Mouse (Mus musculus): ENCODE measurements around the gene Cyren. TPM values are rescaled to one million over a fixed set of nuclear protein-coding genes. Genes with fewer than 3 reads are reported as not detected.

Cyren gene
- polyA plus RNA-seq, 1 experiment from 2014 or later, result 5.7 TPM

GRCm38 (mm10) chr6:34910371-34911219 lies 32.7 kb upstream of the Cyren start, which contains the start of gene Wdr91:
Wdr91 (minus strand) TSS chr6:34910876.
- under 1% methylated on average over 64 of the region's 64 CpGs for WGBS (ENCODE audit: insufficient replicate concordance)
- H3K4me1 ChIP-seq (ENCODE audit: control insufficient read depth, low read depth, low read length), result peaks cover 53% of the 10 kb centered on the region
- H3K36me3 ChIP-seq (ENCODE audit: control insufficient read depth, insufficient read depth), result peaks cover 3% of the 10 kb centered on the region; the same call in 1 of the 2 replicates

GRCm38 (mm10) chr6:34909631-34910345 lies 31.9 kb upstream of the Cyren start:
- H3K27me3 ChIP-seq (ENCODE audit: control insufficient read depth, insufficient read depth, low read depth, low read length), result no peaks in the 10 kb centered on the region
- H3K4me2 ChIP-seq (ENCODE audit: low read depth, low read length), result peak overlapping the region; percentile 83
- peaks cover 53% of the 10 kb centered on the region for H3K4me1 ChIP-seq (ENCODE audit: control insufficient read depth, low read depth, low read length)
- no peaks in the 10 kb centered on the region for H3K9me3 ChIP-seq (replicated peaks; ENCODE audit: control insufficient read depth, low read length)
- peak overlapping the region; percentile 83 for H3K9ac ChIP-seq (ENCODE audit: low read depth, low read length)
- no peak for ATAC-seq (ENCODE audit: low read depth)
- peaks cover 11% of the 10 kb centered on the region for H3K36me3 ChIP-seq (ENCODE audit: control insufficient read depth, insufficient read depth)
- peak overlapping the region; percentile 71 for H3K4me3 ChIP-seq (ENCODE audit: low read depth, low read length)
- H3K27ac ChIP-seq (ENCODE audit: low read length), result peak overlapping the region; percentile 86
- 42% methylated on average over 8 of the region's 8 CpGs for WGBS (ENCODE audit: insufficient replicate concordance)

More at GRCm38 (mm10) chr6:34910371-34911219, 32.7 kb upstream of the Cyren start, which contains the start of gene Wdr91:
- no peaks in the 10 kb centered on the region for H3K27me3 ChIP-seq (ENCODE audit: control insufficient read depth, insufficient read depth, low read depth, low read length)
- ATAC-seq (ENCODE audit: low read depth), result peak; percentile 76
- H3K27ac ChIP-seq (ENCODE audit: low read length), result peak within 1 kb of the TSS; percentile 86
- peak within 1 kb of the TSS; percentile 83 for H3K9ac ChIP-seq (ENCODE audit: low read depth, low read length)
- H3K4me2 ChIP-seq (ENCODE audit: low read depth, low read length), result peak within 1 kb of the TSS; percentile 83
- H3K9me3 ChIP-seq (replicated peaks; ENCODE audit: control insufficient read depth, low read length), result no peaks in the 10 kb centered on the region
- H3K4me3 ChIP-seq (ENCODE audit: low read depth, low read length), result peak within 1 kb of the TSS; percentile 71

GRCm38 (mm10) chr6:34907696-34908260 lies 29.9 kb upstream of the Cyren start:
- 0 out of 2 replicates have a peak, but pooled peaks have one; percentile 13 for ATAC-seq (ENCODE audit: low read depth)
- Histone ChIP-seq H3K9ac (ENCODE audit: low read depth, low read length) (peak overlapping the region; percentile 62), H3K4me1 (ENCODE audit: control insufficient read depth, low read depth, low read length) (peaks cover 55% of the 10 kb centered on the region), H3K36me3 (ENCODE audit: control insufficient read depth, insufficient read depth) (peaks cover 15% of the 10 kb centered on the region), H3K4me3 (ENCODE audit: low read depth, low read length) (peak overlapping the region; percentile 29), H3K4me2 (ENCODE audit: low read depth, low read length) (peak overlapping the region; percentile 83), H3K9me3 (replicated peaks; ENCODE audit: control insufficient read depth, low read length) (no peaks in the 10 kb centered on the region), H3K27ac (ENCODE audit: low read length) (peak overlapping the region; percentile 97), H3K27me3 (ENCODE audit: control insufficient read depth, insufficient read depth, low read depth, low read length) (no peaks in the 10 kb centered on the region)
- WGBS (ENCODE audit: insufficient replicate concordance), result 66% methylated on average over 18 of the region's 18 CpGs

- Histone ChIP-seq H3K4me3 (ENCODE audit: low read depth, low read length) (peak overlapping the region; percentile 29), H3K9me3 (replicated peaks; ENCODE audit: control insufficient read depth, low read length) (no peaks in the 10 kb centered on the region), H3K4me1 (ENCODE audit: control insufficient read depth, low read depth, low read length) (peaks cover 53% of the 10 kb centered on the region), H3K4me2 (ENCODE audit: low read depth, low read length) (peak overlapping the region; percentile 83), H3K9ac (ENCODE audit: low read depth, low read length) (peak overlapping the region; percentile 62), H3K27ac (ENCODE audit: low read length) (peak overlapping the region; percentile 97), H3K27me3 (ENCODE audit: control insufficient read depth, insufficient read depth, low read depth, low read length) (no peaks in the 10 kb centered on the region), H3K36me3 (ENCODE audit: control insufficient read depth, insufficient read depth) (peaks cover 15% of the 10 kb centered on the region)
- ATAC-seq (ENCODE audit: low read depth), result peak; percentile 80
- 19% methylated on average over 2 of the region's 2 CpGs for WGBS (ENCODE audit: insufficient replicate concordance)
Measured at GRCm38 (mm10) chr6:34907121-34907614, 29.3 kb upstream of the Cyren start.

- Histone ChIP-seq H3K9me3 (replicated peaks; ENCODE audit: control insufficient read depth, low read length) (no peaks in the 10 kb centered on the region), H3K27ac (ENCODE audit: low read length) (peak overlapping the region; percentile 97), H3K4me1 (ENCODE audit: control insufficient read depth, low read depth, low read length) (peaks cover 54% of the 10 kb centered on the region), H3K4me2 (ENCODE audit: low read depth, low read length) (peak overlapping the region; percentile 83), H3K27me3 (ENCODE audit: control insufficient read depth, insufficient read depth, low read depth, low read length) (no peaks in the 10 kb centered on the region), H3K9ac (ENCODE audit: low read depth, low read length) (peak overlapping the region; percentile 29), H3K4me3 (ENCODE audit: low read depth, low read length) (no peak overlapping the region), H3K36me3 (ENCODE audit: control insufficient read depth, insufficient read depth) (peaks cover 18% of the 10 kb centered on the region)
- 84% methylated on average over 4 of the region's 4 CpGs for WGBS (ENCODE audit: insufficient replicate concordance)
- ATAC-seq (ENCODE audit: low read depth), result no peak
Measured at GRCm38 (mm10) chr6:34906661-34907060, 28.8 kb upstream of the Cyren start.

GRCm38 (mm10) chr6:34906125-34906524 lies 28.3 kb upstream of the Cyren start:
- H3K9ac ChIP-seq (ENCODE audit: low read depth, low read length), result no peak overlapping the region
- WGBS (ENCODE audit: insufficient replicate concordance), result 60% methylated on average over 2 of the region's 2 CpGs
- H3K27me3 ChIP-seq (ENCODE audit: control insufficient read depth, insufficient read depth, low read depth, low read length), result no peaks in the 10 kb centered on the region
- H3K36me3 ChIP-seq (ENCODE audit: control insufficient read depth, insufficient read depth), result peaks cover 22% of the 10 kb centered on the region
- H3K4me1 ChIP-seq (ENCODE audit: control insufficient read depth, low read depth, low read length), result peaks cover 51% of the 10 kb centered on the region
- peak overlapping the region; percentile 97 for H3K27ac ChIP-seq (ENCODE audit: low read length)
- ATAC-seq (ENCODE audit: low read depth), result no peak
- H3K4me2 ChIP-seq (ENCODE audit: low read depth, low read length), result no peak overlapping the region
- no peaks in the 10 kb centered on the region for H3K9me3 ChIP-seq (replicated peaks; ENCODE audit: control insufficient read depth, low read length)
- H3K4me3 ChIP-seq (ENCODE audit: low read depth, low read length), result no peak overlapping the region

GRCm38 (mm10) chr6:34904361-34904760 lies 26.5 kb upstream of the Cyren start:
- 84% methylated on average over 6 of the region's 6 CpGs for WGBS (ENCODE audit: insufficient replicate concordance)
- H3K4me2 ChIP-seq (ENCODE audit: low read depth, low read length), result no peak overlapping the region
- no peak overlapping the region for H3K9ac ChIP-seq (ENCODE audit: low read depth, low read length)
- peaks cover 41% of the 10 kb centered on the region for H3K4me1 ChIP-seq (ENCODE audit: control insufficient read depth, low read depth, low read length)
- no peak overlapping the region for H3K4me3 ChIP-seq (ENCODE audit: low read depth, low read length)
- no peaks in the 10 kb centered on the region for H3K27me3 ChIP-seq (ENCODE audit: control insufficient read depth, insufficient read depth, low read depth, low read length)
- no peaks in the 10 kb centered on the region for H3K9me3 ChIP-seq (replicated peaks; ENCODE audit: control insufficient read depth, low read length)
- no peak overlapping the region for H3K27ac ChIP-seq (ENCODE audit: low read length)
- peaks cover 30% of the 10 kb centered on the region for H3K36me3 ChIP-seq (ENCODE audit: control insufficient read depth, insufficient read depth)
- ATAC-seq (ENCODE audit: low read depth), result no peak

GRCm38 (mm10) chr6:34903851-34904250 lies 26.0 kb upstream of the Cyren start:
- no peak overlapping the region for H3K4me2 ChIP-seq (ENCODE audit: low read depth, low read length)
- no peak overlapping the region for H3K4me3 ChIP-seq (ENCODE audit: low read depth, low read length)
- peaks cover 39% of the 10 kb centered on the region for H3K4me1 ChIP-seq (ENCODE audit: control insufficient read depth, low read depth, low read length)
- ATAC-seq (ENCODE audit: low read depth), result no peak
- WGBS (ENCODE audit: insufficient replicate concordance), result 80% methylated on average over 10 of the region's 10 CpGs
- H3K36me3 ChIP-seq (ENCODE audit: control insufficient read depth, insufficient read depth), result peaks cover 35% of the 10 kb centered on the region
- no peaks in the 10 kb centered on the region for H3K27me3 ChIP-seq (ENCODE audit: control insufficient read depth, insufficient read depth, low read depth, low read length)
- H3K27ac ChIP-seq (ENCODE audit: low read length), result no peak overlapping the region
- no peaks in the 10 kb centered on the region for H3K9me3 ChIP-seq (replicated peaks; ENCODE audit: control insufficient read depth, low read length)
- H3K9ac ChIP-seq (ENCODE audit: low read depth, low read length), result no peak overlapping the region

Data from liver, embryonic 16.5 days (tissue).